Mouse (Mus musculus) CH12.LX (cell line): ENCODE data around the gene March10.
A peak's percentile ranks its signal among the peaks of the same experiment; 100 is the strongest.

Source experiments
- BHLHE40 ChIP-seq: IDR thresholded peaks from 2 replicates; pipeline ENCODE4 v1.6.1; 2011; ENCODE audit warnings: mild to moderate bottlenecking, low read depth, low read length, improper control_type of control experiment
- CTCF ChIP-seq, 2 experiments: IDR thresholded peaks in 1 of 2; conservative IDR thresholded peaks in 1 of 2; 2 replicates each; pipeline ENCODE4 v1.5.1; 2011 to 2012; ENCODE audit warnings: low read depth in 2 of 2, low read length in 2 of 2, improper control_type of control experiment in 1 of 2, inconsistent platforms in 1 of 2, mild to moderate bottlenecking in 1 of 2, moderate library complexity in 1 of 2
- GABPA ChIP-seq: IDR thresholded peaks from 2 replicates; pipeline ENCODE4 v1.6.1; 2012; ENCODE audit warnings: low read depth, low read length, improper control_type of control experiment, inconsistent platforms; ENCODE audit not compliant: insufficient replicate concordance
- POLR2A ChIP-seq: IDR thresholded peaks from 2 replicates; pipeline ENCODE4 v1.6.1; 2011; ENCODE audit warnings: low read depth, mild to moderate bottlenecking, improper control_type of control experiment, low read length

DNA sequence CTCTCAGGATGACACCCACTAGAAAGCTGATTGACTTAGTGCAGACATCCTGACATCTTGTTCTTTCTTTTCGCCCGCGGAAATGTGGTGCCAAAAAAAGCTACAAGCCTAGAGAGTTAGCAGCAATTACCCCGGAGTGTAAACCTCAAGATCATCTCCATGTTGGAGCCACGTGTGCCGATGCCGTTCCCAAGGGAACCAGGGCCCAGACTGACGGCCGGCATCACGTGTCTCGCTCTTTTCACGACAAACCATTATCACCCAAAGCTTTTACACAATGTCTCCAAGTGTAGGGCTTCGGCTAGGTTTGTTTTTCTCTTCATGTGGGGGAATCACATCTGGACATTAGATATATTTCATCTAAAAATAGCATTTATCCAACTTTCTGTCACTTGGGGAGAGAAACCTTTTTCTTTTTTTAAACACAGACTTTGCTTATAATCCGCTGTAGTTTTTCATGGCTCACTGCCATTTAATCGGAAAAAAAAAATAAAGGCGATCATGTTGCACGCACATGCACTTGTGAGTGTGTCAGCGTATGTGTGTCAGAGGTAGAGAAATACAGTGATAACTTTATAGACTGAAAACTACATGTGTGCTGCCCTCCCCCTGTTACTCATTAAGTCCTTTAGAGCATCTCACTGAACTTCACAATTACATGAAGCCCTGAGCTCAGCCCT, 39.2 kb upstream of the March10 start:
- no peak for TF ChIP-seq POLR2A
- no peak for TF ChIP-seq CTCF (conservative IDR thresholded peaks at IDR 0.05 in 1 of 2, IDR thresholded peaks at IDR 0.05 in 1 of 2; ENCODE audit: low read depth in 2 of 2, low read length in 2 of 2)
- TF ChIP-seq BHLHE40, result peak; percentile 71
- TF ChIP-seq GABPA, result no peak
